Mouse (Mus musculus) hindbrain, embryonic 12.5 days (tissue): ENCODE measurements at regions not wholly inside any gene's neighbourhood (a gene's known extent, or its start where the extent isn't known, plus 50 kb on each side); places are given as distances from the start of the nearest gene placed in this dataset.

Experiments
- ATAC-seq: fragments of 200-750 bp; cut with Nextera tagmentation; 2 replicates; pipeline ENCODE4 v1.8.0; 2017; ENCODE audit warnings: moderate TSS enrichment; ENCODE audit not compliant: low FRiP score
- H3K27ac ChIP-seq: fragments of 300-500 bp; sonication (generic); 2 replicates; pipeline ENCODE4 v1.5.1; 2016; ENCODE audit warnings: mild to moderate bottlenecking
- H3K27me3 ChIP-seq: fragments of 300-500 bp; sonication (generic); 2 replicates; pipeline ENCODE4 v1.6.1; 2016; ENCODE audit warnings: mild to moderate bottlenecking
- H3K36me3 ChIP-seq: fragments of 300-500 bp; sonication (generic); 2 replicates; pipeline ENCODE4 v1.6.1; 2016; ENCODE audit warnings: mild to moderate bottlenecking
- H3K4me1 ChIP-seq: fragments of 300-500 bp; sonication (generic); 2 replicates; pipeline ENCODE4 v1.6.1; 2016
- H3K4me2 ChIP-seq: fragments of 300-500 bp; sonication (generic); replicated peaks from 2 replicates; pipeline ENCODE4 v1.6.1; 2016; ENCODE audit warnings: mild to moderate bottlenecking
- H3K4me3 ChIP-seq: fragments of 300-500 bp; sonication (generic); 2 replicates; pipeline ENCODE4 v1.5.1; 2016; ENCODE audit warnings: mild to moderate bottlenecking
- H3K9ac ChIP-seq: fragments of 300-500 bp; sonication (generic); 2 replicates; pipeline ENCODE4 v1.6.1; 2016; ENCODE audit warnings: mild to moderate bottlenecking, moderate library complexity
- H3K9me3 ChIP-seq: fragments of 300-500 bp; sonication (generic); replicated peaks from 2 replicates; pipeline ENCODE4 v1.6.1; 2016; ENCODE audit warnings: mild to moderate bottlenecking
- WGBS: fragments of 180-500 bp; shearing (Covaris S2); methylation state at CpG from one replicate; pipeline ENCODE4 v1.1.7; 2016; 5-methylcytosine and 5-hydroxymethylcytosine counted together

GRCm38 (mm10) chr7:111226026-111226656 lies 143.3 kb upstream of the Eif4g2 start:
- Histone ChIP-seq H3K4me3 (no peak overlapping the region), H3K4me2 (no peak overlapping the region), H3K9me3 (no peaks in the 10 kb centered on the region), H3K27ac (no peak overlapping the region), H3K4me1 (no peaks in the 10 kb centered on the region), H3K36me3 (no peaks in the 10 kb centered on the region), H3K27me3 (no peaks in the 10 kb centered on the region), H3K9ac (no peak overlapping the region)
- WGBS, result 96% methylated on average over 1 of the region's 1 CpGs
- ATAC-seq, result no peak

GRCm38 (mm10) chr7:111215586-111215985 lies 132.8 kb upstream of the Eif4g2 start:
- Histone ChIP-seq H3K27ac (no peak overlapping the region), H3K9ac (no peak overlapping the region), H3K27me3 (no peaks in the 10 kb centered on the region), H3K9me3 (no peaks in the 10 kb centered on the region), H3K4me3 (no peak overlapping the region), H3K36me3 (no peaks in the 10 kb centered on the region), H3K4me2 (no peak overlapping the region), H3K4me1 (no peaks in the 10 kb centered on the region; the same call in 1 of the 2 replicates)
- WGBS, result 87% methylated on average over 5 of the region's 5 CpGs
- ATAC-seq, result no peak

GRCm38 (mm10) chr7:111214226-111214906 lies 131.5 kb upstream of the Eif4g2 start:
- H3K9me3 ChIP-seq, result no peaks in the 10 kb centered on the region
- no peak overlapping the region for H3K9ac ChIP-seq
- no peak overlapping the region for H3K4me2 ChIP-seq
- ATAC-seq, result no peak
- 87% methylated on average over 6 of the region's 6 CpGs for whole genome bisulfite sequencing
- H3K27ac ChIP-seq, result no peak overlapping the region
- no peak overlapping the region for H3K4me3 ChIP-seq
- no peaks in the 10 kb centered on the region; the same call in 1 of the 2 replicates for H3K4me1 ChIP-seq
- no peaks in the 10 kb centered on the region for H3K36me3 ChIP-seq
- H3K27me3 ChIP-seq, result no peaks in the 10 kb centered on the region

GRCm38 (mm10) chr7:111212188-111212587 lies 129.4 kb upstream of the Eif4g2 start:
- WGBS, result 66% methylated on average over 5 of the region's 5 CpGs
- H3K9ac ChIP-seq, result no peak overlapping the region
- H3K4me3 ChIP-seq, result no peak overlapping the region
- no peaks in the 10 kb centered on the region for H3K9me3 ChIP-seq
- H3K27ac ChIP-seq, result no peak overlapping the region
- no peak overlapping the region for H3K4me2 ChIP-seq
- no peak for ATAC-seq
- no peaks in the 10 kb centered on the region; the same call in 1 of the 2 replicates for H3K4me1 ChIP-seq
- no peaks in the 10 kb centered on the region for H3K36me3 ChIP-seq
- no peaks in the 10 kb centered on the region for H3K27me3 ChIP-seq

GRCm38 (mm10) chr7:111211641-111212040 lies 128.8 kb upstream of the Eif4g2 start:
- H3K4me2 ChIP-seq, result no peak overlapping the region
- no peak overlapping the region for H3K4me3 ChIP-seq
- H3K9me3 ChIP-seq, result no peaks in the 10 kb centered on the region
- no peaks in the 10 kb centered on the region; the same call in 1 of the 2 replicates for H3K4me1 ChIP-seq
- no peak for ATAC-seq
- H3K27ac ChIP-seq, result no peak overlapping the region
- H3K9ac ChIP-seq, result no peak overlapping the region
- WGBS, result 62% methylated on average over 11 of the region's 11 CpGs
- no peaks in the 10 kb centered on the region for H3K36me3 ChIP-seq
- no peaks in the 10 kb centered on the region for H3K27me3 ChIP-seq

GRCm38 (mm10) chr7:111210282-111210681 lies 127.5 kb upstream of the Eif4g2 start:
- Histone ChIP-seq H3K27me3 (no peaks in the 10 kb centered on the region), H3K36me3 (no peaks in the 10 kb centered on the region), H3K9me3 (no peaks in the 10 kb centered on the region), H3K4me1 (peaks cover 4% of the 10 kb centered on the region; the same call in 1 of the 2 replicates), H3K9ac (no peak overlapping the region), H3K4me3 (no peak overlapping the region), H3K4me2 (no peak overlapping the region), H3K27ac (no peak overlapping the region)
- 86% methylated on average over 8 of the region's 8 CpGs for WGBS
- no peak for ATAC-seq

GRCm38 (mm10) chr7:111205876-111206275 lies 123.0 kb upstream of the Eif4g2 start:
- no peak overlapping the region for H3K27ac ChIP-seq
- no peak overlapping the region for H3K4me2 ChIP-seq
- H3K9ac ChIP-seq, result no peak overlapping the region
- no peaks in the 10 kb centered on the region for H3K36me3 ChIP-seq
- WGBS, result 37% methylated on average over 5 of the region's 5 CpGs
- peaks cover 4% of the 10 kb centered on the region; the same call in 1 of the 2 replicates for H3K4me1 ChIP-seq
- H3K9me3 ChIP-seq, result no peaks in the 10 kb centered on the region
- H3K27me3 ChIP-seq, result no peaks in the 10 kb centered on the region
- ATAC-seq, result peak; percentile 85
- no peak overlapping the region for H3K4me3 ChIP-seq

GRCm38 (mm10) chr7:111198608-111199355 lies 116.0 kb upstream of the Eif4g2 start:
- WGBS, result 58% methylated on average over 10 of the region's 10 CpGs
- Histone ChIP-seq H3K4me1 (peaks cover 9% of the 10 kb centered on the region; the same call in 1 of the 2 replicates), H3K36me3 (no peaks in the 10 kb centered on the region), H3K27ac (peak overlapping the region; percentile 13; the same call in 1 of the 2 replicates), H3K9ac (no peak overlapping the region), H3K4me3 (no peak overlapping the region), H3K27me3 (no peaks in the 10 kb centered on the region), H3K4me2 (no peak overlapping the region), H3K9me3 (no peaks in the 10 kb centered on the region)
- peak; percentile 46; the same call in 1 of the 2 replicates for ATAC-seq

- Histone ChIP-seq H3K27me3 (no peaks in the 10 kb centered on the region), H3K27ac (no peak overlapping the region), H3K4me2 (no peak overlapping the region), H3K4me1 (no peaks in the 10 kb centered on the region), H3K9me3 (no peaks in the 10 kb centered on the region), H3K9ac (no peak overlapping the region), H3K4me3 (no peak overlapping the region), H3K36me3 (no peaks in the 10 kb centered on the region)
- no peak for ATAC-seq
- WGBS, result 61% methylated on average over 3 of the region's 4 CpGs
Observed at GRCm38 (mm10) chr7:111191674-111192073, 108.8 kb upstream of the Eif4g2 start.

GRCm38 (mm10) chr7:111191216-111191615 lies 108.4 kb upstream of the Eif4g2 start:
- Histone ChIP-seq H3K27me3 (no peaks in the 10 kb centered on the region), H3K9ac (no peak overlapping the region), H3K4me1 (no peaks in the 10 kb centered on the region), H3K27ac (no peak overlapping the region), H3K36me3 (no peaks in the 10 kb centered on the region), H3K9me3 (no peaks in the 10 kb centered on the region), H3K4me3 (no peak overlapping the region), H3K4me2 (no peak overlapping the region)
- ATAC-seq, result no peak

- H3K27me3 ChIP-seq, result no peaks in the 10 kb centered on the region
- peaks cover 5% of the 10 kb centered on the region; the same call in 1 of the 2 replicates for H3K4me1 ChIP-seq
- no peak overlapping the region for H3K4me3 ChIP-seq
- no peaks in the 10 kb centered on the region for H3K36me3 ChIP-seq
- H3K9me3 ChIP-seq, result no peaks in the 10 kb centered on the region
- no peak overlapping the region for H3K27ac ChIP-seq
- ATAC-seq, result no peak
- no peak overlapping the region for H3K9ac ChIP-seq
- WGBS, result 91% methylated on average over 4 of the region's 4 CpGs
- H3K4me2 ChIP-seq, result no peak overlapping the region
Observed at GRCm38 (mm10) chr7:111189731-111190130, 106.9 kb upstream of the Eif4g2 start.

- Histone ChIP-seq H3K4me2 (no peak overlapping the region), H3K27ac (no peak overlapping the region), H3K36me3 (no peaks in the 10 kb centered on the region), H3K9me3 (no peaks in the 10 kb centered on the region), H3K9ac (no peak overlapping the region), H3K4me1 (peaks cover 8% of the 10 kb centered on the region; the same call in 1 of the 2 replicates), H3K27me3 (no peaks in the 10 kb centered on the region), H3K4me3 (no peak overlapping the region)
- no peak for ATAC-seq
- WGBS, result 89% methylated on average over 7 of the region's 7 CpGs
Observed at GRCm38 (mm10) chr7:111185954-111186353, 103.1 kb upstream of the Eif4g2 start.
